Mouse (Mus musculus) liver, adult 2 months (tissue): ENCODE measurements at regions not wholly inside any gene's neighbourhood (a gene's known extent, or its start where the extent isn't known, plus 50 kb on each side); places are given as distances from the start of the nearest gene placed in this dataset.

Source experiments
- CTCF ChIP-seq: fragments of 200-500 bp; IDR thresholded peaks from 2 replicates; pipeline ENCODE4 v1.5.1; 2011; ENCODE audit warnings: low read depth, low read length, control low read depth
- POLR2A ChIP-seq: fragments of 200-500 bp; IDR thresholded peaks from 2 replicates; pipeline ENCODE4 v1.6.1; 2011; ENCODE audit warnings: low read length, control low read depth; ENCODE audit not compliant: insufficient read depth; ENCODE audit errors: extremely low read depth

- TF ChIP-seq CTCF (no peak), POLR2A (no peak)
Measured at GRCm38 (mm10) chr2:135559328-135559727, 99.5 kb upstream of the Plcb4 start.
